In the genomic region with DNA sequence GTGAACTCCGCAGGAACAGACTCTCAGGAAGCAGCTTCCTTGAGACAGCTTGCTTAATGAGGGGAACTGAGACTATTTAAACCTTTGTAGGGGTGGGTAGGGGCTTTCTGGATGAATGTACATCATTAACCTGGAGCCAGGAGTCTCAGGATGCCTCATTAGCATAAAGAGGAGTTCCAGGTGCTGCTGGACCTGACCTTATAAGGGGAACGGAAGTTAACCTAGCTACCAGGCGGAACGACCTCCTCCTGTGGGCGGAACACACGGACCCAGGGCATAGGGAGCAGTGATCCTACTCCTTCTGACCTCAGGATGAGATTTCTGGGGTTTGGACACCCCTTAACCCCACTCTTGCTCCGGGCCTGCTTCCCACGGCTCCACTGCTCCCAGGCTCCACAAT, we compare ENCODE assay signal across 29 mouse cellular contexts.
DNase-seq lines count a peak whose midpoint lies in the region; ATAC-seq lines count a peak whose summit lies in the region.
"Had no signal": no experiment of that assay in that cellular context is flagged by ENCODE, and none has a peak within 500 bp of the region (broad histone marks: within the 10 kb centered on the region; RNA-seq: fewer than 3 reads in every experiment).

No protein-coding gene starts in this region.

- no peaks in the 10 kb centered on the region for H3K9me3 ChIP-seq in forebrain, embryonic 11.5 days (ENCODE audit: control insufficient read depth, low read length)
- H3K9me3 ChIP-seq in forebrain, embryonic 15.5 days, result no peaks in the 10 kb centered on the region
- no peaks in the 10 kb centered on the region for H3K9me3 ChIP-seq in kidney, embryonic 15.5 days (replicated peaks)
- no peaks in the 10 kb centered on the region for H3K9me3 ChIP-seq in midbrain, embryonic 16.5 days (replicated peaks; ENCODE audit: control insufficient read depth, low read length, poor library complexity, severe bottlenecking)
- no peaks in the 10 kb centered on the region for H3K9me3 ChIP-seq in midbrain, embryonic 14.5 days (ENCODE audit: control insufficient read depth, low read length)
- H3K9me3 ChIP-seq in hindbrain, embryonic 12.5 days (replicated peaks), result no peaks in the 10 kb centered on the region
- H3K9me3 ChIP-seq: embryonic facial prominence, embryonic 10.5 days; embryonic facial prominence, embryonic 13.5 days; heart, embryonic 12.5 days; heart, embryonic 15.5 days; hindbrain, embryonic 15.5 days had no signal

- H3K4me2 ChIP-seq in forebrain, embryonic 11.5 days (ENCODE audit: low read depth, low read length, severe bottlenecking), result no peak overlapping the region
- H3K4me2 ChIP-seq in forebrain, embryonic 15.5 days (replicated peaks), result no peak overlapping the region
- H3K4me2 ChIP-seq in kidney, embryonic 15.5 days, result peak overlapping the region; percentile 26
- no peak overlapping the region for H3K4me2 ChIP-seq in midbrain, embryonic 16.5 days (ENCODE audit: low read length)
- H3K4me2 ChIP-seq in midbrain, embryonic 14.5 days (ENCODE audit: low read length), result no peak overlapping the region
- H3K4me2 ChIP-seq in hindbrain, embryonic 12.5 days (replicated peaks), result no peak overlapping the region
- H3K4me2 ChIP-seq: embryonic facial prominence, embryonic 13.5 days; heart, embryonic 12.5 days; heart, embryonic 15.5 days; hindbrain, embryonic 15.5 days had no signal

- H3K27ac ChIP-seq in forebrain, embryonic 11.5 days (ENCODE audit: low read depth, low read length), result no peak overlapping the region
- H3K27ac ChIP-seq in forebrain, embryonic 15.5 days (replicated peaks), result no peak overlapping the region
- peak overlapping the region; percentile 37; the same call in 1 of the 2 replicates for H3K27ac ChIP-seq in kidney, embryonic 15.5 days
- H3K27ac ChIP-seq in midbrain, embryonic 16.5 days (ENCODE audit: low read length), result no peak overlapping the region
- no peak overlapping the region for H3K27ac ChIP-seq in midbrain, embryonic 14.5 days (replicated peaks; ENCODE audit: low read depth, low read length)
- no peak overlapping the region for H3K27ac ChIP-seq in hindbrain, embryonic 12.5 days
- H3K27ac ChIP-seq: embryonic facial prominence, embryonic 10.5 days; embryonic facial prominence, embryonic 13.5 days; gastrocnemius, adult 2 months; heart, embryonic 15.5 days; hindbrain, embryonic 15.5 days had no signal

- H3K4me3 ChIP-seq in forebrain, embryonic 11.5 days (ENCODE audit: low read depth, low read length), result no peak overlapping the region
- H3K4me3 ChIP-seq in forebrain, embryonic 15.5 days, result no peak overlapping the region
- H3K4me3 ChIP-seq in kidney, embryonic 15.5 days (replicated peaks), result 0 out of 2 replicates have a peak overlapping the region, but pooled peaks have one; percentile 3
- H3K4me3 ChIP-seq in midbrain, embryonic 16.5 days (ENCODE audit: low read depth, low read length), result no peak overlapping the region
- H3K4me3 ChIP-seq in midbrain, embryonic 14.5 days (replicated peaks; ENCODE audit: low read depth, low read length), result no peak overlapping the region
- H3K4me3 ChIP-seq in hindbrain, embryonic 12.5 days, result no peak overlapping the region
- H3K4me3 ChIP-seq: embryonic facial prominence, embryonic 10.5 days; embryonic facial prominence, embryonic 13.5 days; erythroblast, embryonic 14.5 days; gastrocnemius, adult 2 months; heart, embryonic 12.5 days; heart, embryonic 15.5 days; hindbrain, embryonic 15.5 days had no signal

- no peaks in the 10 kb centered on the region for H3K27me3 ChIP-seq in forebrain, embryonic 11.5 days (ENCODE audit: control insufficient read depth, insufficient read depth, low read length)
- H3K27me3 ChIP-seq in forebrain, embryonic 15.5 days, result no peaks in the 10 kb centered on the region
- no peaks in the 10 kb centered on the region; the same call in 1 of the 2 replicates for H3K27me3 ChIP-seq in kidney, embryonic 15.5 days
- H3K27me3 ChIP-seq in midbrain, embryonic 16.5 days (ENCODE audit: control insufficient read depth, insufficient read depth, low read depth, low read length), result no peaks in the 10 kb centered on the region
- no peaks in the 10 kb centered on the region for H3K27me3 ChIP-seq in midbrain, embryonic 14.5 days (ENCODE audit: control insufficient read depth, insufficient read depth, low read length)
- peaks cover 5% of the 10 kb centered on the region; the same call in 1 of the 2 replicates for H3K27me3 ChIP-seq in hindbrain, embryonic 12.5 days
- H3K27me3 ChIP-seq: CH12.LX; heart, embryonic 15.5 days had no signal

- ATAC-seq in forebrain, embryonic 11.5 days (replicated peaks; ENCODE audit: low FRiP score), result no peak
- no peak for ATAC-seq in forebrain, embryonic 15.5 days (replicated peaks)
- ATAC-seq in kidney, embryonic 15.5 days (replicated peaks; ENCODE audit: low FRiP score), result peak; percentile 92
- ATAC-seq in midbrain, embryonic 16.5 days, result no peak
- ATAC-seq in midbrain, embryonic 14.5 days (ENCODE audit: low FRiP score, low TSS enrichment), result no peak
- no peak for ATAC-seq in hindbrain, embryonic 12.5 days (ENCODE audit: low FRiP score)
- ATAC-seq: activated CD4-positive, CD25-positive, alpha-beta regulatory T cell, adult 4 months; forebrain, embryonic 16.5 days had no signal

- WGBS in forebrain, embryonic 11.5 days, result 57% methylated on average over 8 of the region's 8 CpGs
- 65% methylated on average over 8 of the region's 8 CpGs for WGBS in forebrain, embryonic 15.5 days
- 39% methylated on average over 8 of the region's 8 CpGs for WGBS in kidney, embryonic 15.5 days
- 63% methylated on average over 8 of the region's 8 CpGs for WGBS in midbrain, embryonic 16.5 days
- 64% methylated on average over 8 of the region's 8 CpGs for WGBS in midbrain, embryonic 14.5 days
- 64% methylated on average over 8 of the region's 8 CpGs for WGBS in hindbrain, embryonic 12.5 days

- H3K9ac ChIP-seq in forebrain, embryonic 11.5 days (ENCODE audit: low read length), result no peak overlapping the region
- H3K9ac ChIP-seq in forebrain, embryonic 15.5 days (replicated peaks), result no peak overlapping the region
- H3K9ac ChIP-seq in kidney, embryonic 15.5 days, result no peak overlapping the region
- peak overlapping the region; percentile 6; the same call in 1 of the 2 replicates for H3K9ac ChIP-seq in midbrain, embryonic 16.5 days (ENCODE audit: low read depth, low read length)
- no peak overlapping the region for H3K9ac ChIP-seq in midbrain, embryonic 14.5 days (replicated peaks; ENCODE audit: low read length)
- H3K9ac ChIP-seq in hindbrain, embryonic 12.5 days, result no peak overlapping the region
- H3K9ac ChIP-seq: embryonic facial prominence, embryonic 13.5 days; heart, embryonic 12.5 days; heart, embryonic 15.5 days; hindbrain, embryonic 15.5 days had no signal

- no peaks in the 10 kb centered on the region for H3K36me3 ChIP-seq in forebrain, embryonic 11.5 days (ENCODE audit: control insufficient read depth, insufficient read depth, low read length)
- no peaks in the 10 kb centered on the region for H3K36me3 ChIP-seq in forebrain, embryonic 15.5 days
- no peaks in the 10 kb centered on the region for H3K36me3 ChIP-seq in kidney, embryonic 15.5 days
- no peaks in the 10 kb centered on the region for H3K36me3 ChIP-seq in midbrain, embryonic 16.5 days (ENCODE audit: control insufficient read depth, insufficient read depth, low read length)
- H3K36me3 ChIP-seq in midbrain, embryonic 14.5 days (ENCODE audit: control insufficient read depth, insufficient read depth, low read length), result no peaks in the 10 kb centered on the region
- no peaks in the 10 kb centered on the region for H3K36me3 ChIP-seq in hindbrain, embryonic 12.5 days
- H3K36me3 ChIP-seq: embryonic facial prominence, embryonic 10.5 days; embryonic facial prominence, embryonic 13.5 days; heart, embryonic 12.5 days; heart, embryonic 15.5 days; hindbrain, embryonic 15.5 days had no signal

- H3K4me1 ChIP-seq in forebrain, embryonic 11.5 days (replicated peaks; ENCODE audit: control insufficient read depth, insufficient read depth, low read length), result no peaks in the 10 kb centered on the region
- H3K4me1 ChIP-seq in forebrain, embryonic 15.5 days, result no peaks in the 10 kb centered on the region
- H3K4me1 ChIP-seq in kidney, embryonic 15.5 days, result peaks cover 14% of the 10 kb centered on the region
- no peaks in the 10 kb centered on the region for H3K4me1 ChIP-seq in midbrain, embryonic 16.5 days (ENCODE audit: control insufficient read depth, insufficient read depth, low read length)
- H3K4me1 ChIP-seq in midbrain, embryonic 14.5 days (ENCODE audit: control insufficient read depth, insufficient read depth, low read length), result no peaks in the 10 kb centered on the region
- H3K4me1 ChIP-seq in hindbrain, embryonic 12.5 days, result no peaks in the 10 kb centered on the region
- H3K4me1 ChIP-seq: embryonic facial prominence, embryonic 13.5 days; heart, embryonic 15.5 days; hindbrain, embryonic 15.5 days had no signal

- peak; percentile 22 for DNase-seq in forebrain, embryonic 11.5 days (ENCODE audit: low spot score)
- DNase-seq in kidney, postnatal 36 days, result no peak
- no peak for DNase-seq in midbrain, embryonic 14.5 days
- DNase-seq: adrenal gland, adult 8-10 months; adrenal gland, postnatal 25 days; B cell, adult 2 months; cerebellum, adult 11-12 months; cerebellum, adult 8-10 months; cerebellum, postnatal 10 days; cerebellum, postnatal 36 days; embryo, embryonic 11 days; gastrocnemius, adult 2 months; gastrocnemius, postnatal 14 days; heart, adult 18-20 months; heart, postnatal 14 days; heart, postnatal 4 days had no signal
